Mouse (Mus musculus) stomach, postnatal 0 days (tissue): ENCODE results near the gene Ccdc42. TPM values are rescaled to one million over a fixed set of nuclear protein-coding genes. Genes with fewer than 3 reads are reported as not detected.

Experiments
- ATAC-seq: fragments of 200-750 bp; cut with Nextera tagmentation; 2 replicates; pipeline ENCODE4 v1.8.0; 2017; ENCODE audit not compliant: low FRiP score, low TSS enrichment
- DNase-seq: peaks from one replicate; pipeline ENCODE4 v3.0.0-alpha.2; 2016; ENCODE audit warnings: low spot score
- H3K27ac ChIP-seq: fragments of 300-500 bp; sonication (generic); replicated peaks from 2 replicates; pipeline ENCODE4 v1.5.1; 2014; ENCODE audit warnings: mild to moderate bottlenecking, control low read depth
- H3K27me3 ChIP-seq: fragments of 300-500 bp; sonication (generic); 2 replicates; pipeline ENCODE4 v1.6.1; 2014; ENCODE audit warnings: low read length; ENCODE audit not compliant: control insufficient read depth, insufficient read depth
- H3K36me3 ChIP-seq: fragments of 300-500 bp; sonication (generic); 2 replicates; pipeline ENCODE4 v1.6.1; 2014; ENCODE audit warnings: low read length, mixed read lengths; ENCODE audit not compliant: control insufficient read depth, insufficient read depth
- H3K4me1 ChIP-seq: fragments of 300-500 bp; sonication (generic); replicated peaks from 2 replicates; pipeline ENCODE4 v1.6.1; 2014; ENCODE audit warnings: antibody characterized with exemption; ENCODE audit not compliant: control insufficient read depth, insufficient read depth
- H3K4me2 ChIP-seq: fragments of 300-500 bp; sonication (generic); replicated peaks from 2 replicates; pipeline ENCODE4 v1.6.1; 2014; ENCODE audit warnings: low read depth, mild to moderate bottlenecking, control low read depth, moderate library complexity
- H3K4me3 ChIP-seq: fragments of 300-500 bp; sonication (generic); 2 replicates; pipeline ENCODE4 v1.5.1; 2014; ENCODE audit warnings: low read depth, low read length, control low read depth
- H3K9ac ChIP-seq: fragments of 300-500 bp; sonication (generic); 2 replicates; pipeline ENCODE4 v1.6.1; 2014; ENCODE audit warnings: mild to moderate bottlenecking, low read length, control low read depth, mixed read lengths
- H3K9me3 ChIP-seq: fragments of 300-500 bp; sonication (generic); 2 replicates; pipeline ENCODE4 v1.6.1; 2016; ENCODE audit warnings: low read length; ENCODE audit not compliant: control insufficient read depth
- CTCF ChIP-seq: IDR thresholded peaks from 2 replicates; pipeline ENCODE4 v1.5.1; 2016; ENCODE audit warnings: antibody characterized with exemption, low read depth, mild to moderate bottlenecking, moderate library complexity
- EP300 ChIP-seq: optimal IDR thresholded peaks from 2 replicates; pipeline ENCODE3; 2016; ENCODE audit warnings: antibody characterized with exemption
- WGBS: fragments of 180-500 bp; shearing (Covaris S2); extraction: QIAGEN DNeasy Blood & Tissue Kit; methylation state at CpG from one replicate; pipeline ENCODE4 v1.1.7; 2014; 5-methylcytosine and 5-hydroxymethylcytosine counted together
- polyA plus RNA-seq: library from polyadenylated mRNA; unstranded; fragments of >200 nt; fragmentation: Nextera tagmentation; extraction: Ambion mirVana; gene quantifications from 2 replicates; pipeline ENCODE4 v1.2.1, GENCODE M21; 2015

Gene Ccdc42
- polyA plus RNA-seq, 1 experiment from 2014 or later = not detected

- H3K27me3 ChIP-seq = no peaks in the 10 kb centered on the region
- WGBS = 78% methylated on average over 5 of the region's 5 CpGs
- no peak overlapping the region for H3K9ac ChIP-seq
- H3K4me3 ChIP-seq = no peak overlapping the region
- no peaks in the 10 kb centered on the region for H3K9me3 ChIP-seq
- no peak overlapping the region for H3K27ac ChIP-seq
- no peak for ATAC-seq
- H3K4me2 ChIP-seq = no peak overlapping the region
- DNase-seq = no peak
- TF ChIP-seq EP300 = no peak
- TF ChIP-seq CTCF = no peak
- no peaks in the 10 kb centered on the region for H3K36me3 ChIP-seq
- no peaks in the 10 kb centered on the region for H3K4me1 ChIP-seq
Observed at GRCm38 (mm10) chr11:68641361-68641760, 54.5 kb downstream of the Ccdc42 start.

GRCm38 (mm10) chr11:68644781-68645180 lies 58.0 kb downstream of the Ccdc42 start:
- Histone ChIP-seq H3K4me2 (no peak overlapping the region), H3K4me3 (no peak overlapping the region), H3K4me1 (no peaks in the 10 kb centered on the region), H3K9me3 (no peaks in the 10 kb centered on the region), H3K27me3 (no peaks in the 10 kb centered on the region), H3K36me3 (no peaks in the 10 kb centered on the region), H3K27ac (no peak overlapping the region), H3K9ac (no peak overlapping the region)
- no peak for TF ChIP-seq CTCF
- TF ChIP-seq EP300 = no peak
- ATAC-seq = no peak
- 53% methylated on average over 6 of the region's 6 CpGs for WGBS
- no peak for DNase-seq

Other genes with a start within 250 kb of the Ccdc42 start
- 7.4 and 8.5 TPM in 2 replicates for gene Ntn1, start 186.2 kb upstream of the Ccdc42 start, polyA plus RNA-seq
- gene Pik3r5, start 154.9 kb upstream of the Ccdc42 start, polyA plus RNA-seq = 0.24 and 0.36 TPM in 2 replicates
- 1.3 and 1.8 TPM in 2 replicates for gene Pik3r6, start 84.0 kb upstream of the Ccdc42 start, polyA plus RNA-seq
- 3.7 and 3.9 TPM in 2 replicates for gene Mfsd6l, start 30.8 kb upstream of the Ccdc42 start, polyA plus RNA-seq
- 20.0 and 20.5 TPM in 2 replicates for gene Myh10, start 104.5 kb downstream of the Ccdc42 start, polyA plus RNA-seq